Mouse (Mus musculus) neural tube, embryonic 15.5 days (tissue): Measurements from ENCODE around the gene Nav3. TPM values are rescaled to one million over a fixed set of nuclear protein-coding genes. Genes with fewer than 3 reads are reported as not detected.

Source experiments
- ATAC-seq: fragments of 200-750 bp; cut with Nextera tagmentation; 2 replicates; pipeline ENCODE4 v1.8.0; 2017; ENCODE audit warnings: mild to moderate bottlenecking, moderate TSS enrichment, moderate library complexity; ENCODE audit not compliant: low FRiP score
- H3K27ac ChIP-seq: fragments of 300-500 bp; sonication (generic); replicated peaks from 2 replicates; pipeline ENCODE4 v1.5.1; 2015; ENCODE audit warnings: mild to moderate bottlenecking, inconsistent platforms
- H3K27me3 ChIP-seq: fragments of 300-500 bp; sonication (generic); replicated peaks from 2 replicates; pipeline ENCODE4 v1.6.1; 2015; ENCODE audit warnings: inconsistent platforms
- H3K36me3 ChIP-seq: fragments of 300-500 bp; sonication (generic); 2 replicates; pipeline ENCODE4 v1.6.1; 2015; ENCODE audit warnings: inconsistent platforms
- H3K4me1 ChIP-seq: fragments of 300-500 bp; sonication (generic); 2 replicates; pipeline ENCODE4 v1.6.1; 2015; ENCODE audit warnings: inconsistent platforms
- H3K4me2 ChIP-seq: fragments of 300-500 bp; sonication (generic); 2 replicates; pipeline ENCODE4 v1.6.1; 2015; ENCODE audit warnings: inconsistent platforms, mild to moderate bottlenecking, moderate library complexity
- H3K4me3 ChIP-seq: fragments of 300-500 bp; sonication (generic); replicated peaks from 2 replicates; pipeline ENCODE4 v1.5.1; 2015; ENCODE audit warnings: mild to moderate bottlenecking, inconsistent platforms
- H3K9ac ChIP-seq: fragments of 300-500 bp; sonication (generic); replicated peaks from 2 replicates; pipeline ENCODE4 v1.6.1; 2015; ENCODE audit warnings: mild to moderate bottlenecking, inconsistent platforms
- H3K9me3 ChIP-seq: fragments of 300-500 bp; sonication (generic); replicated peaks from 2 replicates; pipeline ENCODE4 v1.6.1; 2016; ENCODE audit warnings: inconsistent platforms
- WGBS: fragments of 180-500 bp; shearing (Covaris S2); methylation state at CpG from one replicate; pipeline ENCODE4 v1.1.7; 2015; ENCODE audit warnings: mixed read lengths; 5-methylcytosine and 5-hydroxymethylcytosine counted together
- polyA plus RNA-seq: library from polyadenylated mRNA; unstranded; fragments of >200 nt; fragmentation: Nextera tagmentation; extraction: Ambion mirVana; gene quantifications from 2 replicates; pipeline ENCODE4 v1.2.1, GENCODE M21; 2015

Gene Nav3
- polyA plus RNA-seq, 1 experiment from 2014 or later: 24.3 TPM

- no peak for ATAC-seq
- Histone ChIP-seq H3K4me3 (no peak overlapping the region), H3K27ac (no peak overlapping the region), H3K4me2 (no peak overlapping the region), H3K9ac (no peak overlapping the region), H3K36me3 (no peaks in the 10 kb centered on the region), H3K4me1 (no peaks in the 10 kb centered on the region; the same call in 1 of the 2 replicates), H3K27me3 (no peaks in the 10 kb centered on the region), H3K9me3 (no peaks in the 10 kb centered on the region)
Measured at GRCm38 (mm10) chr10:110120572-110120971, 335.4 kb downstream of the Nav3 start.

GRCm38 (mm10) chr10:110117341-110117740 is 338.7 kb downstream of the Nav3 start:
- Histone ChIP-seq H3K4me1 (no peaks in the 10 kb centered on the region), H3K27me3 (no peaks in the 10 kb centered on the region), H3K4me2 (no peak overlapping the region), H3K36me3 (no peaks in the 10 kb centered on the region), H3K4me3 (no peak overlapping the region), H3K9me3 (no peaks in the 10 kb centered on the region), H3K9ac (no peak overlapping the region), H3K27ac (no peak overlapping the region)
- WGBS: 64% methylated on average over 2 of the region's 2 CpGs
- ATAC-seq: no peak

DNA sequence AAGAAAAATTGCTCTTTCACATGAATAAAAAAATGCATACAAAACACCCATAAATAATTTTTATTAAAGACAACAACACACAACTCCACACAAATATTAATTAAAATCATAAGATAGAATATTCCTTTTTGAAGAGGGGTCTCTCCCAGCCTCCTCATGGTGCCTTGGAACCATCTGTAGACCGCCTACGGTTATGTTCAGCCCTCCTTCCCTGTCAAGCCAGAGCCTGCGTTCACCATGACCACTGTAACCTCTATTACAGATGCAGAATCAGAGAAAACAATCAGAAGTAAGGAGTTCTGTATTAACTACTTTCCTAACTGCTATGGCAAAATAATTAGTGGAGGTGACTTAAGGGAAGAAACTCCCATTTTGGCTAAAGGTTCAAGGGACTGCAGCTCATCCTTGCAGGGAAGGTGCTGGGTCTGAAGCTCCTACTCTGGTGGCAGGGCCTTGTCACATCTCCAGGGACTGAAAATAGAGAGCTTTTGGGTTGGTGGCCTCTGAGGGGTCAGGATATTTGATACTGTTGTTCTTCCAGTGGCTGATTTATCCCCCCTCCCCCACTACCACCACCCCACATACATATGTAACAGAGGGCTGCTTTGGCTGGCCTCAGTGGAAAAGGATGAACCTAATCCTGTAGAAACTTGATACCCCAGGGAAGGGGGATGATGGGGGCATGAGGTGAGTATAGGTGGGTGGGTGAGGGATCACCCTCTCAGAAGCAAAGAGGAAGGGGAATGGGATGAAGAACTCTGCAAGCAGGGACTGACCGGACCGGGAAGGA is 343.1 kb downstream of the Nav3 start:
- Histone ChIP-seq H3K9ac (no peak overlapping the region), H3K27ac (no peak overlapping the region), H3K4me3 (no peak overlapping the region), H3K9me3 (no peaks in the 10 kb centered on the region), H3K4me1 (no peaks in the 10 kb centered on the region), H3K36me3 (no peaks in the 10 kb centered on the region), H3K4me2 (no peak overlapping the region), H3K27me3 (no peaks in the 10 kb centered on the region)
- ATAC-seq: no peak
- WGBS: 85% methylated on average over 5 of the region's 5 CpGs

DNA sequence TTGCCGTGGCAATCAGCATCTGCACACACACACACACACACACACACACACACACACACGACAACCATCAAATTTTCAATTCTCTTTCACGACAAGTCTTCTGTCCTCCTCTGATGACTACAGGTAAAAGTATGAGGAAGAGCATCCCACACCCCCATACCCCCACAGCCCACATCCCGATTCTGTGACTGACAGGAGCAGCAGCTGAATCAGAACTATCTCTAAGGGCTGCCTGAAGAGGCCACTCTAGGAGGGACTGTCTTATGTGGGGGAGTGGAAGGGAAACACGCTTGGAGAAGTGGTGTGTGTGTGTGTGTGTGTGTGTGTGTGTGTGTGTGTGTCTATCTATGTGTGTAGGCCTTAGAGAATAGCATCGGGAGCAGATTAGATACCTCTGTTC is 352.7 kb downstream of the Nav3 start:
- 84% methylated on average over 6 of the region's 6 CpGs for WGBS
- ATAC-seq: no peak
- H3K9me3 ChIP-seq: no peaks in the 10 kb centered on the region
- H3K27ac ChIP-seq: no peak overlapping the region
- H3K9ac ChIP-seq: no peak overlapping the region
- H3K4me2 ChIP-seq: no peak overlapping the region
- no peak overlapping the region for H3K4me3 ChIP-seq
- H3K36me3 ChIP-seq: no peaks in the 10 kb centered on the region
- no peaks in the 10 kb centered on the region for H3K27me3 ChIP-seq
- H3K4me1 ChIP-seq: no peaks in the 10 kb centered on the region

GRCm38 (mm10) chr10:110102231-110102630 is 353.8 kb downstream of the Nav3 start:
- Histone ChIP-seq H3K4me2 (no peak overlapping the region), H3K9me3 (no peaks in the 10 kb centered on the region), H3K27me3 (no peaks in the 10 kb centered on the region), H3K4me3 (no peak overlapping the region), H3K27ac (no peak overlapping the region), H3K9ac (no peak overlapping the region), H3K36me3 (no peaks in the 10 kb centered on the region), H3K4me1 (no peaks in the 10 kb centered on the region)
- ATAC-seq: no peak
- WGBS: 55% methylated on average over 4 of the region's 4 CpGs

DNA sequence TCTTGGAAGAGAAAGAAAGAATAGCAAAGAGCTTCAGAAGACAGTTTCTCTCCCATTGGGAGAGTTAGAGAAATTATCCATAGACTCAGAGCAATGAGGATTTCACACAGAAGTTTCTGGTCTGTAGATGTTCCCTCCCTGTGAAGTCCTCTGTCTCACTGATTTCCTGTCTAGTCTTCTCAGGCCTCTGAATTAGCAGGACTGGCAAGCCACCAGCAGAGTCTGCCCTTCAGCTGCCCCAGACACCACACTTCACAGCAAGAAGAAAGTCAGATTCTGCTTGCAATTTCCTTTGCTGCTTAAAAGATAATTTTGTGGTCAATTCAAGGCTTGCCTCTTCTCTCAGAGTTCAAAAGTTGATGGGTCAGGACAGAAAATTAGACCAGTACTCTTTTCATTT is 361.6 kb downstream of the Nav3 start:
- Histone ChIP-seq H3K36me3 (no peaks in the 10 kb centered on the region), H3K9me3 (no peaks in the 10 kb centered on the region), H3K9ac (no peak overlapping the region), H3K4me2 (no peak overlapping the region), H3K4me3 (no peak overlapping the region), H3K27ac (no peak overlapping the region), H3K27me3 (no peaks in the 10 kb centered on the region), H3K4me1 (0 out of 2 replicates have a peak, but pooled peaks cover 2% of the 10 kb centered on the region)
- no peak for ATAC-seq

DNA sequence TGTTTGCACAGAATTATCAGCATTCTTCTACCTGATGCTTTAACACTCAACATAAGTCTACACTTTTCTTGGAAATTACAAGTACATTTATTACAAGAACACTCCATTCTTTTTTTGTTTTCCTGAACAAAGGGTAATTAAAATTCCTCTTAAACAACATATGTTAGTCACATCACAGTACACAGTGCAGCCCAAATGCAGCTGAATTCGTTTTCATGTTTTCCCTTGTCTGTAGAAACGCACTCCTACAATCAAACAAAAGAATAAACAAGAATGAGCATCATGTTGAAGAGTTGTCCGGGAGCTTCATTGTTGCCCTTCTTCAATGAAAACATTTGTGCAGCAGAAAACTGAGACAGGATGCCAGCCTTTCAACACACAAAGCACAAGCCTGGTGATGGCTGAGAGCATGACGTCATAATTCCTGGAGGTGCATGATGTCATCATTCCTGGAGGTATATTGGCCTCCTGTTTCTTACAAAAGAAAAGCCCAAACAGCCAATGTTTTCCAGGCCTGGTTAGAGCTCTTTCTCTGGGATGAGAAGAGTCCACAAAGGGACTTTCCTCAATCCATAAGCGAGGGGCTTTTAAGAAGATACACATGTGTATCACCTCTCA is 367.5 kb downstream of the Nav3 start:
- H3K4me2 ChIP-seq: no peak overlapping the region
- no peak overlapping the region for H3K9ac ChIP-seq
- H3K27ac ChIP-seq: no peak overlapping the region
- no peaks in the 10 kb centered on the region for H3K27me3 ChIP-seq
- H3K9me3 ChIP-seq: no peaks in the 10 kb centered on the region
- ATAC-seq: no peak
- H3K4me1 ChIP-seq: no peaks in the 10 kb centered on the region
- no peaks in the 10 kb centered on the region for H3K36me3 ChIP-seq
- WGBS: 65% methylated on average over 5 of the region's 5 CpGs
- no peak overlapping the region for H3K4me3 ChIP-seq

- no peak overlapping the region for H3K9ac ChIP-seq
- WGBS: 74% methylated on average over 1 of the region's 1 CpGs
Measured at GRCm38 (mm10) chr10:110085903-110086302, 370.1 kb downstream of the Nav3 start.

DNA sequence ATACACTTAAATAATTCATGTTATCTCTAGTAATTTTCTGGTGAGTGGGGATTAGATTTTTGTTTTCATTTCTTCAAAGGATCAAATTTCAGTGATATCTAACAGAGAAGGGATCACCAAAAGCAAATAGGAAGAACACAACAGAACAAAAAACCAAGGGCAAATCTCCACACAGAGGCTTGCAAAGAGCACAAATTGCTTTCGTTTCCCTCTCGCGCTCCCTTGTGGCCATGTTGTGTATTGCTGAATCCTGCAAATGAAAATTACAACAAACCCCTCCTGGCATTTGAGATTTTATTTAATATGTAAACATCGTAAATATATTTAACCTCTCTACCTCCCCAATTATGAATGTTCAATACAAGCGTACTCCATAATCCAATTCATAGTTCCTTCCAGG is 370.8 kb downstream of the Nav3 start:
- H3K4me3 ChIP-seq: no peak overlapping the region
- H3K36me3 ChIP-seq: no peaks in the 10 kb centered on the region
- no peaks in the 10 kb centered on the region for H3K27me3 ChIP-seq
- H3K9ac ChIP-seq: no peak overlapping the region
- 12% methylated on average over 5 of the region's 5 CpGs for WGBS
- no peaks in the 10 kb centered on the region for H3K4me1 ChIP-seq
- no peak overlapping the region for H3K27ac ChIP-seq
- no peaks in the 10 kb centered on the region for H3K9me3 ChIP-seq
- ATAC-seq: no peak
- no peak overlapping the region for H3K4me2 ChIP-seq

More at GRCm38 (mm10) chr10:110085903-110086302, 370.1 kb downstream of the Nav3 start:
- no peaks in the 10 kb centered on the region for H3K4me1 ChIP-seq
- H3K27me3 ChIP-seq: no peaks in the 10 kb centered on the region
- no peak overlapping the region for H3K4me3 ChIP-seq
- no peak for ATAC-seq
- no peaks in the 10 kb centered on the region for H3K36me3 ChIP-seq
- no peak overlapping the region for H3K27ac ChIP-seq
- H3K4me2 ChIP-seq: no peak overlapping the region
- H3K9me3 ChIP-seq: no peaks in the 10 kb centered on the region

GRCm38 (mm10) chr10:110076575-110076974 is 379.4 kb downstream of the Nav3 start:
- ATAC-seq: no peak
- Histone ChIP-seq H3K4me1 (no peaks in the 10 kb centered on the region), H3K36me3 (no peaks in the 10 kb centered on the region), H3K4me2 (no peak overlapping the region), H3K9me3 (no peaks in the 10 kb centered on the region), H3K27me3 (no peaks in the 10 kb centered on the region), H3K4me3 (no peak overlapping the region), H3K9ac (no peak overlapping the region), H3K27ac (no peak overlapping the region)
- 89% methylated on average over 5 of the region's 5 CpGs for WGBS

DNA sequence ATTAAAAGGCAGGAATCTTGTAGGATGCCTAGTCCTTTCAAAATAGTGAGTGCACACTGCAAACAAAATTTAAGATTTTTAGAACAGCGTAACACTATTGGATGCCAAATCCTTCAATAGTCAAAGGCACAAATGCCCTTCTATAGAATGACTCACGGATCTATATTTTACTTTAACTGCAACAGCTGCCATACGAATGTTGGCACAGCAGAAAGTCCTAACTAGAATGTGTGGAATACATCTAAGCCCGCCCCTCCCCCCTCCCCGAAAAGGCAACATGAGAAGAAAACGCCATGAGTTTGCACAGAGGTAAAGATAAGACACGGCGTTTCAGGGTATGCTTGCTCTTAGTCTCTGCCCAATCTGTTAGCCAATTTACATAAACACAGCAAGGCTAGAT is 383.6 kb downstream of the Nav3 start:
- no peaks in the 10 kb centered on the region for H3K9me3 ChIP-seq
- no peaks in the 10 kb centered on the region for H3K27me3 ChIP-seq
- H3K36me3 ChIP-seq: no peaks in the 10 kb centered on the region
- H3K4me2 ChIP-seq: no peak overlapping the region
- 87% methylated on average over 8 of the region's 8 CpGs for WGBS
- no peak overlapping the region for H3K4me3 ChIP-seq
- no peaks in the 10 kb centered on the region for H3K4me1 ChIP-seq
- no peak for ATAC-seq
- H3K27ac ChIP-seq: no peak overlapping the region
- H3K9ac ChIP-seq: no peak overlapping the region

GRCm38 (mm10) chr10:110061166-110061565 is 394.8 kb downstream of the Nav3 start:
- no peak overlapping the region for H3K4me3 ChIP-seq
- no peak overlapping the region for H3K4me2 ChIP-seq
- H3K9ac ChIP-seq: no peak overlapping the region
- WGBS: 67% methylated on average over 5 of the region's 5 CpGs
- no peaks in the 10 kb centered on the region for H3K27me3 ChIP-seq
- no peaks in the 10 kb centered on the region for H3K4me1 ChIP-seq
- H3K27ac ChIP-seq: no peak overlapping the region
- no peaks in the 10 kb centered on the region for H3K9me3 ChIP-seq
- no peaks in the 10 kb centered on the region for H3K36me3 ChIP-seq
- ATAC-seq: no peak
